Comparison of ENCODE assay signal across 31 mouse cellular contexts in the genomic region with DNA sequence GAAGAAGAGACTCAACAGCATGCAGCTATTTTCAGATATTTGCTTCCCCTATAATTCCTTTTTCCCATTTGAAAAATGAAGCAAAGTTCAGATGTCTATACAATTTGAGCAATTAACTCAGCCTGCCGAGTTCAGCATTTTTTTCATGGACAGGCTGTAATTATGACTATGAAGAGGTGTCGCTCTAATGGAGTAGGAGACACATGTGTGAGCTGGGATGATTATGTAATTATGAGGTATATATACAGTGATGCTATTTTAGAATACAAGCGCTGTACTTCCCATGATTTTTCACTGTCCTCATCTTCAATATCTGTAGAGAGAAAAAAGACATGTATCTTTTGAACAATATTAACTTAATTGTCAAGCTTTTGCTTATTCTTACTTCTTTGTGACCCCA. TPM values are rescaled to one million over a fixed set of nuclear protein-coding genes. Genes with fewer than 3 reads are reported as not detected.
DNase-seq lines count a peak whose midpoint lies in the region; ATAC-seq and TF ChIP-seq lines count a peak whose summit lies in the region.
"Had no signal": no experiment of that assay in that cellular context is flagged by ENCODE, and none has a peak within 500 bp of the region (broad histone marks: within the 10 kb centered on the region; RNA-seq: fewer than 3 reads in every experiment).

No protein-coding gene starts in this region.

- no peak for ATAC-seq in forebrain, embryonic 14.5 days
- ATAC-seq in forebrain, embryonic 12.5 days (ENCODE audit: low FRiP score): no peak; the same call in 1 of the 2 replicates
- peak; percentile 82 for ATAC-seq in forebrain, embryonic 16.5 days
- ATAC-seq in lung, postnatal 0 days: no peak
- ATAC-seq: hindbrain, embryonic 16.5 days; intestine, embryonic 15.5 days; Patski had no signal

- WGBS in forebrain, embryonic 14.5 days: 83% methylated on average over 3 of the region's 3 CpGs
- WGBS in forebrain, embryonic 12.5 days: 71% methylated on average over 3 of the region's 3 CpGs
- 69% methylated on average over 3 of the region's 3 CpGs for WGBS in forebrain, embryonic 16.5 days
- WGBS in lung, postnatal 0 days: 77% methylated on average over 3 of the region's 3 CpGs

- H3K9ac ChIP-seq in forebrain, embryonic 14.5 days (ENCODE audit: low read length): no peak overlapping the region
- no peak overlapping the region for H3K9ac ChIP-seq in forebrain, embryonic 12.5 days
- no peak overlapping the region for H3K9ac ChIP-seq in forebrain, embryonic 16.5 days (replicated peaks; ENCODE audit: low read depth, low read length)
- no peak overlapping the region for H3K9ac ChIP-seq in lung, postnatal 0 days (replicated peaks; ENCODE audit: low read depth)
- H3K9ac ChIP-seq: embryonic facial prominence, embryonic 12.5 days; embryonic facial prominence, embryonic 15.5 days; heart, embryonic 12.5 days; heart, embryonic 15.5 days; hindbrain, embryonic 13.5 days; intestine, embryonic 15.5 days had no signal

- TF ChIP-seq EP300 in lung, postnatal 0 days (IDR thresholded peaks at IDR 0.05): no peak

- no peaks in the 10 kb centered on the region for H3K36me3 ChIP-seq in forebrain, embryonic 14.5 days (ENCODE audit: control insufficient read depth, insufficient read depth, low read length)
- H3K36me3 ChIP-seq in forebrain, embryonic 12.5 days (replicated peaks): no peaks in the 10 kb centered on the region
- H3K36me3 ChIP-seq in forebrain, embryonic 16.5 days (ENCODE audit: control insufficient read depth, insufficient read depth): no peaks in the 10 kb centered on the region
- H3K36me3 ChIP-seq in lung, postnatal 0 days (ENCODE audit: insufficient read depth, low read length): no peaks in the 10 kb centered on the region
- H3K36me3 ChIP-seq: embryonic facial prominence, embryonic 12.5 days; embryonic facial prominence, embryonic 15.5 days; G1E; heart, embryonic 12.5 days; heart, embryonic 15.5 days; hindbrain, embryonic 10.5 days; hindbrain, embryonic 13.5 days; intestine, embryonic 15.5 days had no signal

- H3K4me1 ChIP-seq in forebrain, embryonic 14.5 days (ENCODE audit: control insufficient read depth, insufficient read depth, low read length): no peaks in the 10 kb centered on the region
- H3K4me1 ChIP-seq in forebrain, embryonic 12.5 days: no peaks in the 10 kb centered on the region
- H3K4me1 ChIP-seq in forebrain, embryonic 16.5 days (replicated peaks; ENCODE audit: control insufficient read depth, insufficient read depth, low read length): no peaks in the 10 kb centered on the region
- H3K4me1 ChIP-seq in lung, postnatal 0 days (ENCODE audit: insufficient read depth, low read depth, low read length): no peaks in the 10 kb centered on the region
- H3K4me1 ChIP-seq: embryonic facial prominence, embryonic 12.5 days; embryonic facial prominence, embryonic 15.5 days; heart, embryonic 12.5 days; heart, embryonic 15.5 days; hindbrain, embryonic 10.5 days; hindbrain, embryonic 13.5 days; intestine, embryonic 15.5 days had no signal

- DNase-seq in forebrain, embryonic 14.5 days (ENCODE audit: low spot score): peak; percentile 27
- DNase-seq in right cerebral cortex, adult 18-20 months: peak; percentile 0
- DNase-seq in right cerebral cortex, postnatal 36 days (ENCODE audit: low spot score in 2 of 2): no peak
- no peak for DNase-seq in layer of hippocampus, adult 9-11 months
- DNase-seq in lung, postnatal 0 days (ENCODE audit: low spot score): no peak
- DNase-seq: adrenal gland, postnatal 10 days; B cell, adult 2 months; cerebellum, adult 11 months; cerebellum, adult 2 months; cerebellum, adult 9-11 months; cerebellum, postnatal 25 days; gastrocnemius, postnatal 25 days; heart, adult 18-20 months; heart, postnatal 10 days; heart, postnatal 36 days; kidney, adult 18-20 months had no signal

- no peak overlapping the region for H3K4me2 ChIP-seq in forebrain, embryonic 14.5 days (ENCODE audit: low read length)
- H3K4me2 ChIP-seq in forebrain, embryonic 12.5 days: no peak overlapping the region
- H3K4me2 ChIP-seq in forebrain, embryonic 16.5 days (ENCODE audit: low read length): no peak overlapping the region
- H3K4me2 ChIP-seq in lung, postnatal 0 days (replicated peaks; ENCODE audit: low read depth, low read length): no peak overlapping the region
- H3K4me2 ChIP-seq: embryonic facial prominence, embryonic 12.5 days; embryonic facial prominence, embryonic 15.5 days; heart, embryonic 12.5 days; heart, embryonic 15.5 days; hindbrain, embryonic 13.5 days; intestine, embryonic 15.5 days had no signal

- H3K4me3 ChIP-seq in forebrain, embryonic 14.5 days (ENCODE audit: low read depth, low read length): no peak overlapping the region
- no peak overlapping the region for H3K4me3 ChIP-seq in forebrain, embryonic 12.5 days (replicated peaks)
- H3K4me3 ChIP-seq in forebrain, embryonic 16.5 days (replicated peaks; ENCODE audit: low read length): no peak overlapping the region
- no peak overlapping the region for H3K4me3 ChIP-seq in lung, postnatal 0 days (ENCODE audit: low read depth, low read length)
- H3K4me3 ChIP-seq: embryonic facial prominence, embryonic 12.5 days; embryonic facial prominence, embryonic 15.5 days; heart, embryonic 12.5 days; heart, embryonic 15.5 days; hindbrain, embryonic 10.5 days; hindbrain, embryonic 13.5 days; intestine, embryonic 15.5 days had no signal

- no peak for TF ChIP-seq CTCF in lung, postnatal 0 days (IDR thresholded peaks at IDR 0.05)

- no peak overlapping the region for H3K27ac ChIP-seq in forebrain, embryonic 14.5 days (ENCODE audit: low read depth, low read length)
- H3K27ac ChIP-seq in forebrain, embryonic 12.5 days: no peak overlapping the region
- no peak overlapping the region for H3K27ac ChIP-seq in forebrain, embryonic 16.5 days (ENCODE audit: low read length)
- H3K27ac ChIP-seq in lung, postnatal 0 days (ENCODE audit: low read length): no peak overlapping the region
- H3K27ac ChIP-seq: embryonic facial prominence, embryonic 12.5 days; embryonic facial prominence, embryonic 15.5 days; heart, embryonic 15.5 days; hindbrain, embryonic 10.5 days; hindbrain, embryonic 13.5 days; intestine, embryonic 15.5 days had no signal

- no peaks in the 10 kb centered on the region for H3K27me3 ChIP-seq in forebrain, embryonic 14.5 days (replicated peaks; ENCODE audit: control insufficient read depth, insufficient read depth, low read length)
- H3K27me3 ChIP-seq in forebrain, embryonic 12.5 days: no peaks in the 10 kb centered on the region
- no peaks in the 10 kb centered on the region for H3K27me3 ChIP-seq in forebrain, embryonic 16.5 days (replicated peaks; ENCODE audit: control insufficient read depth, insufficient read depth, low read length)
- H3K27me3 ChIP-seq in lung, postnatal 0 days (replicated peaks; ENCODE audit: insufficient read depth, low read length): no peaks in the 10 kb centered on the region
- H3K27me3 ChIP-seq: CH12.LX; embryonic facial prominence, embryonic 12.5 days; embryonic facial prominence, embryonic 15.5 days; heart, embryonic 12.5 days; heart, embryonic 15.5 days; hindbrain, embryonic 13.5 days; intestine, embryonic 15.5 days; Patski had no signal

- H3K9me3 ChIP-seq in forebrain, embryonic 14.5 days (replicated peaks; ENCODE audit: control insufficient read depth, low read length): no peaks in the 10 kb centered on the region
- H3K9me3 ChIP-seq in forebrain, embryonic 12.5 days: no peaks in the 10 kb centered on the region
- H3K9me3 ChIP-seq in forebrain, embryonic 16.5 days (ENCODE audit: control insufficient read depth, low read length): no peaks in the 10 kb centered on the region
- no peaks in the 10 kb centered on the region for H3K9me3 ChIP-seq in lung, postnatal 0 days (ENCODE audit: low read length)
- H3K9me3 ChIP-seq: embryonic facial prominence, embryonic 12.5 days; embryonic facial prominence, embryonic 15.5 days; heart, embryonic 12.5 days; heart, embryonic 15.5 days; hindbrain, embryonic 10.5 days; hindbrain, embryonic 13.5 days; intestine, embryonic 15.5 days had no signal

RNA-seq across cellular contexts. Expression of gene Gm11487, which starts 21.0 kb away (rescaled TPM):
- polyA plus RNA-seq in forebrain, embryonic 14.5 days (2014; fragmentation: Nextera tagmentation; extraction: Ambion mirVana): not detected in 2 replicates
- not detected in 2 replicates for polyA plus RNA-seq in forebrain, embryonic 12.5 days (2016; fragmentation: Nextera tagmentation; extraction: Ambion mirVana)
- not detected in 2 replicates for polyA plus RNA-seq in forebrain, embryonic 16.5 days (2015; fragmentation: Nextera tagmentation; extraction: Ambion mirVana)
- not detected in 2 replicates for polyA plus RNA-seq in lung, postnatal 0 days (2015; fragmentation: Nextera tagmentation; extraction: Ambion mirVana)
- polyA plus RNA-seq: cerebellum, adult 2 months; embryonic facial prominence, embryonic 12.5 days; embryonic facial prominence, embryonic 15.5 days; frontal cortex, adult 2 months; G1E; gonadal fat pad, adult 2 months; heart, embryonic 12.5 days; heart, embryonic 15.5 days; hindbrain, embryonic 10.5 days; hindbrain, embryonic 13.5 days; hindbrain, embryonic 16.5 days; intestine, embryonic 15.5 days; Patski had no signal

Comparison
In these comparisons a context has a peak if more than half of its experiments do, and no peak if none do; other contexts are left out.
1. DNase-seq: peak in forebrain, embryonic 14.5 days (single experiment) and right cerebral cortex, adult 18-20 months (single experiment); none in right cerebral cortex, postnatal 36 days (0 of 2), layer of hippocampus, adult 9-11 months (single experiment) and lung, postnatal 0 days (single experiment).